Mouse (Mus musculus) CD8-positive naive resting alpha-beta T cell, adult 57 days (primary cell): ENCODE data around the gene Nr2c1. TPM values are rescaled to one million over a fixed set of nuclear protein-coding genes. Genes with fewer than 3 reads are reported as not detected.

Experiments
- total RNA-seq: library from RNA; stranded (reverse); gene quantifications from one replicate; pipeline ENCODE4 v1.2.4, GENCODE M21; 2023

Gene Nr2c1
- total RNA-seq: 10.4 TPM

GRCm38 (mm10) chr10:94147756-94148531, at the start of gene Nr2c1:
Nr2c1 (plus strand) TSS chr10:94148023.

DNA sequence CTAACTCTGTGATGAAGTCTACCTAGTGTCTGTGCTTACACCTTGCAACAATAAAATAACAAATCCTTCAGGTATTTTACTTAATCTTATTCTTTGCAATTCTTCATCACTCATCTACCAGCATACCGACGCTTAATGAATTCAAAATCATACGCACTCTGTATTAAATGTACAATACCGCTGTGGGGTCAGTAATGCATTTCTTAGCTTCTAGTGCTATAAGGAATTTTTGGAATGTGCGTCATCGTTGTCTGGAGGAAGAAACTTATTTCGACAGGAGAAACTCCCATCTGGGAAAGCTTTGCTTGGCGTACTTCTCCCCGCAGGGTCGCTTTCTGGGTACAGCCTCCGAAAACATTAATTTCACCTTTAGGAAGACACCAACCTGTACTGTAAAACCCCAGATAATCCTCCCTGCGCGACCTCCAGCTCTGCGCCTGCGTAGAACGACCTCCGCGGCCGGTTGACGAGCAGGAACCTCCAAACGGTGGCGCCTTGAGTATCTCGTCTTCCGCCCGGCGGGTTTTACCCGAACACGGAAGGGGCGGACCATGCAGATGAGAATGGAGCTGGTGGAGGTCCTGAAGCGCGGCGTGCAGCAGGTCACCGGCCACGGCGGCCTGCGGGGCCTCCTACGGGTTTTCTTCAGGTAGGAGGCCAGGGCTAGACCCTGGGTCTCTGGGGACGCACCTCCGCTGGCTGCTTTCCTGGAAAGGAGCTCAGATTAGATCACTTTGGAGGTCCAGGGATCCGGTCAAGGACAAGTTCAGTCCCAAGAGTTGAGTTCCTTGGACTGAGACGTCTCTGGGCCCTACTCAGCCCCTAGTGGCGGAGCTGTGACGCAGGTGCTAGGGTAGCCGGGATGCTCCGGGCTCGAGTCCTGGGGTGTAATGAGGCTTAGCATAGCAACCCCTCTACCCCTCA, 50.9 kb downstream of the Nr2c1 start, which contains the start of gene Ndufa12:
Ndufa12 (plus strand) TSS at position 239 of the 924 bp plus-strand sequence.

Other genes starting within 250 kb of the Nr2c1 start
- 20.7 TPM for gene Vezt, start 112.2 kb upstream of the Nr2c1 start, total RNA-seq
- gene Fgd6, start 112.0 kb upstream of the Nr2c1 start, total RNA-seq: 5.1 TPM
- 60.6 TPM for gene Ndufa12, start 50.7 kb downstream of the Nr2c1 start, total RNA-seq
- not detected for gene Gm4792, start 150.7 kb downstream of the Nr2c1 start, total RNA-seq
- gene Tmcc3, start 163.9 kb downstream of the Nr2c1 start, total RNA-seq: 3.2 TPM